Mouse (Mus musculus) hindbrain, embryonic 11.5 days (tissue): ENCODE measurements around the gene Sacs. TPM values are rescaled to one million over a fixed set of nuclear protein-coding genes. Genes with fewer than 3 reads are reported as not detected.
A peak's percentile ranks its signal among the peaks of the same experiment; 100 is the strongest.
"Not testable (repeated sequence)": the region's sequence is repeated elsewhere in the genome, so short reads cannot be mapped to it uniquely, and the experiment has no call there.

Experiments
- ATAC-seq: fragments of 200-750 bp; cut with Nextera tagmentation; 2 replicates; pipeline ENCODE4 v1.8.0; 2017; ENCODE audit warnings: mild to moderate bottlenecking, moderate TSS enrichment, moderate library complexity; ENCODE audit not compliant: low FRiP score
- DNase-seq: peaks from one replicate; pipeline ENCODE4 v3.0.0-alpha.2; 2015; ENCODE audit warnings: low spot score
- H3K27ac ChIP-seq: fragments of 300-500 bp; sonication (generic); 2 replicates; pipeline ENCODE4 v1.5.1; 2014; ENCODE audit warnings: mild to moderate bottlenecking, low read depth, low read length
- H3K27me3 ChIP-seq: fragments of 300-500 bp; sonication (generic); 2 replicates; pipeline ENCODE4 v1.6.1; 2014; ENCODE audit warnings: mild to moderate bottlenecking, low read length, moderate library complexity, mixed read lengths; ENCODE audit not compliant: control insufficient read depth, insufficient read depth
- H3K36me3 ChIP-seq: fragments of 300-500 bp; sonication (generic); 2 replicates; pipeline ENCODE4 v1.6.1; 2014; ENCODE audit warnings: mild to moderate bottlenecking, low read length, moderate library complexity, mixed read lengths; ENCODE audit not compliant: control insufficient read depth, insufficient read depth
- H3K4me1 ChIP-seq: fragments of 300-500 bp; sonication (generic); replicated peaks from 2 replicates; pipeline ENCODE4 v1.6.1; 2014; ENCODE audit warnings: low read length, mixed read lengths; ENCODE audit not compliant: control insufficient read depth, insufficient read depth
- H3K4me2 ChIP-seq: fragments of 300-500 bp; sonication (generic); replicated peaks from 2 replicates; pipeline ENCODE4 v1.6.1; 2014; ENCODE audit warnings: mild to moderate bottlenecking, low read depth, low read length
- H3K4me3 ChIP-seq: fragments of 300-500 bp; sonication (generic); 2 replicates; pipeline ENCODE4 v1.5.1; 2014; ENCODE audit warnings: low read depth, low read length
- H3K9ac ChIP-seq: fragments of 300-500 bp; sonication (generic); 2 replicates; pipeline ENCODE4 v1.6.1; 2014; ENCODE audit warnings: low read depth, low read length
- H3K9me3 ChIP-seq: fragments of 300-500 bp; sonication (generic); 2 replicates; pipeline ENCODE4 v1.6.1; 2016; ENCODE audit warnings: low read length; ENCODE audit not compliant: control insufficient read depth
- WGBS: fragments of 180-500 bp; shearing (Covaris S2); extraction: QIAGEN DNeasy Blood & Tissue Kit; methylation state at CpG from one replicate; pipeline ENCODE4 v1.1.7; 2014; 5-methylcytosine and 5-hydroxymethylcytosine counted together
- polyA plus RNA-seq: library from polyadenylated mRNA; unstranded; fragments of >200 nt; fragmentation: Nextera tagmentation; extraction: Ambion mirVana; gene quantifications from 2 replicates; pipeline ENCODE4 v1.2.1, GENCODE M21; 2014

The Sacs gene
- polyA plus RNA-seq, 1 experiment from 2014 or later, result 8.3 TPM

DNA sequence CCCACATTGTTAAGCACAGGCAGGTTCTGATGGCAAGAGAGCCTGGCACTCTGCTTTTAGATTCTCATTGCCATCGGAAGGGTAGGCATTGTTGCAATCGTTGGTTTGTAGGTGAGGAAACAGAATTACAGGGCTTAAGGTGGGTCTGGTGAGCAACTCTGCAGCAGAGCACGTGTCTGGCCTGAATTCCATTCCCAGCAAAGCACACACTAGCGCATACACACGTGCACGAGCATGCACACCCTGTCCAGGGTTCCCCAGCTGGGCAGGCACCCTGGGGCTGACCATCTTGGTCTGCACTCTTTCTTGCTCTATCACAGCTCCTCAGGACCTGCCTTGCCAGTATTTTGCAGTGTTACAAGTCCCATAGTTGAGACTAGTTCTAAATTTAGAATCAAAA lies 13.1 kb upstream of the Sacs start:
- 87% methylated on average over 6 of the region's 6 CpGs for WGBS
- H3K27me3 ChIP-seq, result no peaks in the 10 kb centered on the region

DNA sequence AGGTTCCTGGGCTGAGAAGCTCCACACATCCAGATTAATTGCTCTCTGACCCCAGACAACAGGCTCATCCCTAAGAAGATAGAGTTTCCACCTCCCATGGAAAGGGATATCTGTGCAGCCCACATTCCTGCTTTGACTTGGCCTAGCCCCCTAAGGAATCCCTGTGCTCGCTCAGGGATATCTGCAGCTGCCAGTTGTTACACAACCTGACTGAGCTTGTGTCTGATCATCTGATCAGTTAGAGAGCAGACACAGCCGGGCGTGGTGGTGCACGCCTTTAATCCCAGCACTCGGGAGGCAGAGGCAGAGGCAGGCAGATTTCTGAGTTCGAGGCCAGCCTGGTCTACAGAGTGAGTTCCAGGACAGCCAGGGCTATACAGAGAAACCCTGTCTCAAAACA lies 10.9 kb upstream of the Sacs start:
- not testable (repeated sequence) for H3K4me1 ChIP-seq, H3K27me3 ChIP-seq, H3K9me3 ChIP-seq, H3K27ac ChIP-seq, H3K4me2 ChIP-seq, ATAC-seq, H3K9ac ChIP-seq, H3K36me3 ChIP-seq, H3K4me3 ChIP-seq, DNase-seq
- WGBS, result 89% methylated on average over 6 of the region's 6 CpGs

More for the DNA sequence above, 13.1 kb upstream of the Sacs start:
- no peak overlapping the region for H3K4me3 ChIP-seq
- DNase-seq (no peak), ATAC-seq (no peak)
- no peaks in the 10 kb centered on the region for H3K36me3 ChIP-seq
- H3K4me1 ChIP-seq, result no peaks in the 10 kb centered on the region
- no peaks in the 10 kb centered on the region for H3K9me3 ChIP-seq
- no peak overlapping the region for H3K27ac ChIP-seq
- H3K4me2 ChIP-seq, result no peak overlapping the region
- no peak overlapping the region for H3K9ac ChIP-seq

DNA sequence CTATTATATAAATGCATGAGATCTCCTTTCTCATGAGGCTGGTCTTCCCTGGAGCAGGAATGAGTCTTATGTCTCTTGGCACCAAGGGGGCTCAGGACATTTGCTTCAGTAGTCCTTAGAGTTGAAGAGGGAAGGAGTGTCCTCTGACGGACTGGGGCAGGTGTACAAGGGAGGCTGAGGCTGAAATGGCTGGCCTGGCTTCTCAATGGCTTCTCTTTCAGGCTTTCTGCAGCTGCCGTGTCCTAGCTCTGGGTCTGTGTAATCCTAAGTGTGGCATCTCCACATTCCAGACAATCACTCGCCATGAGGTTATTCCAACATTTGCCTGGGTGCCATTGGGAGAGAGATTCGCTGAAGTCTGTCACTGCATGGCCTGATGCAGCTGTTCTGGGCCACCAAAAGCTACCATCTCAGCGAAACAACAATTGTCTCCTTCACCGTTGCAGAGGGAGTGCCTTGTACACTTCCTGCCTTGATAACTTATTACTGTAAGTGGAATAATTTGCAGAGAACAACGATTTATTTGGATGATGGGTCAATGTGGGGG lies 9.2 kb upstream of the Sacs start:
- no peak for ATAC-seq
- Histone ChIP-seq H3K27me3 (no peaks in the 10 kb centered on the region), H3K4me1 (no peaks in the 10 kb centered on the region), H3K27ac (no peak overlapping the region), H3K9ac (no peak overlapping the region), H3K4me3 (no peak overlapping the region), H3K4me2 (no peak overlapping the region), H3K36me3 (no peaks in the 10 kb centered on the region), H3K9me3 (no peaks in the 10 kb centered on the region)
- 78% methylated on average over 7 of the region's 7 CpGs for WGBS
- DNase-seq, result no peak

DNA sequence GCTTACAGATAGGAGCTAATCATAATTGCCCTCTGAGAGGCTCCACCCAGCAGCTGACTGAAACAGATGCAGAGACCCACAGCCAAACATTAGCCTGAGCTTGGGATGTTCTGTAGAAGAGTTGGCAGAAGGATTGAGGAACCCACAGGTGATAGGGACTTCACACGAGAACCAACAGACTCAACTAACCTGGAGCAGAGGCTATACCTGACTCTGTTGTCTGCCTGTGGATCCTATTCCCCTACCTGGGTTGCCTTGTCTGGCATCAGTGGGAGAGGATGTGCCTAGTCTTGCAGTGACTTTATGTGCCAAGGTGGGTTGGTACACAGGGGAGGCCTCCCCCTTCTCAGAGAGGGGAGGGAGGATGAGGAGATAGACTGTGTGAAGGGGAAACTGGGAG lies 5.7 kb upstream of the Sacs start:
- H3K36me3 ChIP-seq, result no peaks in the 10 kb centered on the region
- H3K9me3 ChIP-seq, result no peaks in the 10 kb centered on the region
- no peak overlapping the region for H3K27ac ChIP-seq
- no peak overlapping the region for H3K9ac ChIP-seq
- no peak overlapping the region for H3K4me2 ChIP-seq
- no peak for ATAC-seq
- DNase-seq, result no peak
- WGBS, result 67% methylated on average over 1 of the region's 1 CpGs
- H3K4me1 ChIP-seq, result no peaks in the 10 kb centered on the region
- H3K27me3 ChIP-seq, result no peaks in the 10 kb centered on the region
- H3K4me3 ChIP-seq, result no peak overlapping the region

DNA sequence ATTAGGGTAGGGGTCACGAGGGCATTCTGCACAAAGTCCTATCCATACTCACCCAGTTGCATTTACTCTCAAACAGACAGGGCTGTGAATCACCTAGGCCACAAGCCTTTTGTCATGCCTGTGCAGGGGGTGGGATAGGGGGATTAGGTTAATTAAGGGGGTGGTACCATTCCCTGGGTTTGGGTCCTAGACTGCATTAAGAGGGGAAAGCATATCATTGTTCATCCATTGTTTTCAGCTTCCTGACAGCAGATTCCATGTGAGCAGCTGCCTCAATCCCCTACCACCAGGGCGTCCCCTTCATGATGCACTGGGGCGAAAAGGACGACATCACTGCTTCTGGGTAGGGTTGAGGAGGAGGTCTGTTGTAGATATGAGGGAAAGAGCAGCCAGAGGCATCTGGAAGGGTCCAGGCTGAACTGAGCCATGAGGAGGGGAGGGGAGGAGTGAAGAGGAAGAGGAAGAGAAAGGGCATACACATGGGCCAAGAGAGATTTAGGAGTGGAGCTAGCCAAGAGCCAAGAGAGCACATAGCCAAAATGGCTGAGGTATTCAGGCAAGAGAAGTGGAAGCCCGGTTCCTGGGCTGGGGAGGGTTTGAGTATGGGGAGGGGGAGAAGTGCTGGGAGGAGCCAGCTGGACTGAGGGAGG lies 3.8 kb upstream of the Sacs start:
- H3K4me1 ChIP-seq, result no peaks in the 10 kb centered on the region
- H3K36me3 ChIP-seq, result no peaks in the 10 kb centered on the region
- no peak for DNase-seq
- no peak overlapping the region for H3K4me2 ChIP-seq
- no peak overlapping the region for H3K27ac ChIP-seq
- no peak overlapping the region for H3K4me3 ChIP-seq
- no peak overlapping the region for H3K9ac ChIP-seq
- 26% methylated on average over 5 of the region's 5 CpGs for WGBS
- no peaks in the 10 kb centered on the region for H3K27me3 ChIP-seq
- H3K9me3 ChIP-seq, result no peaks in the 10 kb centered on the region
- no peak for ATAC-seq

DNA sequence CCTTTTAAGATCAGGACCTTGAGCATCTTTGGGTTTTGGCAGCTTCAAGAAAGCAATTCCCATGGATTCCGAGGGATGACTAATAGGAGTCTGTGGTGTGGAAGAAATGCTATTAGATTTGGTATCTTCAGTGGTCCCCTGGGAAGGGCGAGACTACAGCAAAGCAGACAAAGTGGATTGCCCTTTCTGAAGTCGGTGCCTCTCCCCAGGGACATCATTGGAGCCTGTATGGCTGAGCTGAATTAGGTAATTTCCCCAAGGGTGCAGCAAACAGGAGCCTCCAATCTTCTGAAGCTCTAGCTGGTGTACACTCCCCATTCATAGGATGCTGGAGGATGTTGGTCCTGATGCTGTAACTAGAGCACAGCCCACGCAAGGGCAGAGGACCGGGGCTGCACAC lies 847 bp upstream of the Sacs start:
- Histone ChIP-seq H3K4me3 (no peak overlapping the region), H3K4me1 (no peaks in the 10 kb centered on the region), H3K27me3 (no peaks in the 10 kb centered on the region), H3K36me3 (no peaks in the 10 kb centered on the region), H3K9me3 (no peaks in the 10 kb centered on the region), H3K4me2 (no peak overlapping the region), H3K27ac (no peak overlapping the region), H3K9ac (no peak overlapping the region)
- WGBS, result 69% methylated on average over 5 of the region's 5 CpGs
- DNase-seq (no peak), ATAC-seq (no peak)

DNA sequence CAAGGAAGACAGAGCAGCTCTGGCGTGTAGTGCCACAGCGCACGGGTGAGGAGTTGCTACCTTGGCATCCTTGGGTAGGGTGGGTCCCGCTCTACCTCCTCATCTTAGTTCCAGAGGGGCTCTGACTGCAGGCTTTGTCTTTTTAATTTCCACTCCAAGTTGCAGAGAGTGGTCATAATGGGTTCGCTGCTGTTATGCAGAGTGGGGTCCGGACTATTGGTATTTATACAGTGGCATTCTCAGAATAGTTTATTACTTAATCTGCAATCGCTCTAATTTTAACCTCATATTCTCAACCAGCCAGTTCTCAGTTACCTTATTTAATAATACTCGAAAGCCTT lies 440 bp downstream of the Sacs start:
- no peak for DNase-seq
- ATAC-seq, result peak; percentile 17; the same call in 1 of the 2 replicates
- H3K27ac ChIP-seq, result no peak overlapping the region

DNA sequence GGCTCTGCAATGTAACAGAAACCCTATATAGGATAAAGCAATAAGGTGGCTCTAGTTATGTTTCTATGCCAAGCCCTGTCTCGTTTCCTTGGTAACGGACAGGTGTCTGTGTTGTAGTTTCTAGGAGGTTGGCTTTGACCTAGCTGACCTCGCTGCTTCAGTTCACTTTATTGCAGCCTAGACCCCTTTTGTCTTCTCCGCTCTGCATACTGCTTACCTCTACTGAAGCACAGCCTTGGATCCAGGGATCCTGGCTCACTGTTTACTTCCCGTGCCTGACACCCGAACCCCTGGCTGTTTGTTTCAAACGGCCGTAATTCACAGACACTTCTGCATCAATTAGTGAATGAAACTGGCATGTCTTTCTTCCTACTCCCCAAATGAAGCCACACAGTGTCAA lies 5.1 kb downstream of the Sacs start:
- Histone ChIP-seq H3K9me3 (no peaks in the 10 kb centered on the region), H3K36me3 (no peaks in the 10 kb centered on the region), H3K4me1 (no peaks in the 10 kb centered on the region), H3K4me2 (no peak overlapping the region), H3K4me3 (no peak overlapping the region), H3K9ac (no peak overlapping the region), H3K27me3 (no peaks in the 10 kb centered on the region), H3K27ac (no peak overlapping the region)
- WGBS, result 70% methylated on average over 8 of the region's 8 CpGs
- ATAC-seq (no peak), DNase-seq (no peak)

More for the DNA sequence above, 440 bp downstream of the Sacs start:
- Histone ChIP-seq H3K27me3 (no peaks in the 10 kb centered on the region), H3K4me3 (peak overlapping the region; percentile 41), H3K36me3 (no peaks in the 10 kb centered on the region), H3K4me2 (peak overlapping the region; percentile 60), H3K9ac (peak overlapping the region; percentile 58), H3K4me1 (no peaks in the 10 kb centered on the region), H3K9me3 (no peaks in the 10 kb centered on the region)
- WGBS, result 21% methylated on average over 8 of the region's 8 CpGs

DNA sequence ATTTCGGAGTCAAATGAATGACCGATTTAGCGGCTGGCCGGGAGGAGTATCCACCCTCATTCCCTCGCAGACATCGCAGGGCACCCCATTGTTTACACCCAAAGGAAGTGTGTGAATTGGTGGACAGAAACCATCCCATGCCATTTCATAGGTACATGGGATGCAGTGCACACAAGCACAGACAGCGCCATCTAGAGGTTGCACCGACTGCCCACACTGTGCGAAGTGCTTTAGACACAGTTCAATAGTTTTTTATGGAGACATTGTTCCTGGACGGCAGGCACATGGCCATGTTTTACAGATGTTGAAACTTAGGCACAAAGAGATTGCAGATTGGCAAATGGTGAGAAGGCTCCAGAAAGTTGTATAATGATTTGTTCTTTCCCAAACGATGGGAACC lies 5.6 kb downstream of the Sacs start:
- 33% methylated on average over 11 of the region's 11 CpGs for WGBS
- Histone ChIP-seq H3K9me3 (no peaks in the 10 kb centered on the region), H3K36me3 (no peaks in the 10 kb centered on the region), H3K4me1 (no peaks in the 10 kb centered on the region), H3K27me3 (no peaks in the 10 kb centered on the region), H3K4me3 (no peak overlapping the region), H3K9ac (no peak overlapping the region), H3K27ac (no peak overlapping the region), H3K4me2 (no peak overlapping the region)
- DNase-seq (peak; percentile 67), ATAC-seq (no peak)
